Mouse (Mus musculus) myocyte (in vitro differentiated cells): ENCODE measurements around the gene Med21.

Source experiments
- E2F4 ChIP-seq: IDR thresholded peaks from one replicate; pipeline ENCODE4 v1.6.1; 2011; ENCODE audit warnings: mild to moderate bottlenecking, control low read depth, moderate library complexity; ENCODE audit not compliant: insufficient read depth
- MAX ChIP-seq: IDR thresholded peaks from one replicate; pipeline ENCODE4 v1.6.1; 2011; ENCODE audit warnings: low read depth, mild to moderate bottlenecking, control low read depth
- MYOD1 ChIP-seq, 3 experiments: IDR thresholded peaks; one replicate each; pipeline ENCODE4 v1.6.1; 2011; ENCODE audit warnings: control low read depth in 2 of 3, low read depth in 2 of 3, mild to moderate bottlenecking in 2 of 3, moderate library complexity in 1 of 3; ENCODE audit not compliant: insufficient read length in 2 of 3, control insufficient read depth in 1 of 3
- POLR2A ChIP-seq: IDR thresholded peaks from one replicate; pipeline ENCODE4 v1.6.1; 2011; ENCODE audit warnings: low read depth, mild to moderate bottlenecking, control low read depth, moderate library complexity; ENCODE audit not compliant: insufficient read length
- POLR2AphosphoS2 ChIP-seq: IDR thresholded peaks from one replicate; pipeline ENCODE4 v1.6.1; 2011; ENCODE audit warnings: low read depth, control low read depth; ENCODE audit not compliant: insufficient read length
- REST ChIP-seq: IDR thresholded peaks from one replicate; pipeline ENCODE4 v1.6.1; 2011; ENCODE audit warnings: mild to moderate bottlenecking, control low read depth, moderate library complexity; ENCODE audit not compliant: insufficient read depth, insufficient read length
- TCF12 ChIP-seq: IDR thresholded peaks from one replicate; pipeline ENCODE4 v1.6.1; 2011; ENCODE audit warnings: mild to moderate bottlenecking, control low read depth; ENCODE audit not compliant: poor library complexity, insufficient read depth, severe bottlenecking
- USF1 ChIP-seq: IDR thresholded peaks from one replicate; pipeline ENCODE4 v1.6.1; 2011; ENCODE audit warnings: low read depth, mild to moderate bottlenecking, control low read depth, moderate library complexity

- TF ChIP-seq POLR2A (no peak), POLR2AphosphoS2 (no peak), TCF12 (no peak), USF1 (no peak), MAX (no peak), REST (no peak), E2F4 (no peak), MYOD1 (IDR thresholded peaks at IDR 0.05; ENCODE audit: control insufficient read depth in 1 of 3, insufficient read length in 2 of 3, low read depth in 2 of 3) (no peak)
Observed at GRCm38 (mm10) chr6:146602601-146603000, 39.7 kb upstream of the Med21 start.
